Mouse (Mus musculus) CH12.LX (cell line): ENCODE measurements around the gene Arhgef19.

ENCODE experiments used
- CHD2 ChIP-seq: IDR thresholded peaks from 2 replicates; pipeline ENCODE4 v1.6.1; 2011; ENCODE audit warnings: low read length, improper control_type of control experiment
- CTCF ChIP-seq, 2 experiments: IDR thresholded peaks in 1 of 2; conservative IDR thresholded peaks in 1 of 2; 2 replicates each; pipeline ENCODE4 v1.5.1; 2011 to 2012; ENCODE audit warnings: low read depth in 2 of 2, low read length in 2 of 2, improper control_type of control experiment in 1 of 2, inconsistent platforms in 1 of 2, mild to moderate bottlenecking in 1 of 2, moderate library complexity in 1 of 2
- ETS1 ChIP-seq: conservative IDR thresholded peaks from 2 replicates; pipeline ENCODE4 v1.6.1; 2012; ENCODE audit warnings: low read depth, mild to moderate bottlenecking, inconsistent platforms, low read length, improper control_type of control experiment, moderate library complexity
- IRF4 ChIP-seq: IDR thresholded peaks from 2 replicates; pipeline ENCODE4 v1.6.1; 2014; ENCODE audit warnings: low read depth, mild to moderate bottlenecking, inconsistent platforms, low read length, improper control_type of control experiment
- POLR2A ChIP-seq: IDR thresholded peaks from 2 replicates; pipeline ENCODE4 v1.6.1; 2011; ENCODE audit warnings: low read depth, mild to moderate bottlenecking, improper control_type of control experiment, low read length
- POLR2AphosphoS2 ChIP-seq: IDR thresholded peaks from 2 replicates; pipeline ENCODE4 v1.6.1; 2011; ENCODE audit warnings: low read depth, low read length, improper control_type of control experiment
- TCF12 ChIP-seq: IDR thresholded peaks from 2 replicates; pipeline ENCODE4 v1.6.1; 2014; ENCODE audit warnings: low read depth, mild to moderate bottlenecking, inconsistent platforms, low read length, improper control_type of control experiment
- USF1 ChIP-seq: IDR thresholded peaks from 2 replicates; pipeline ENCODE4 v1.6.1; 2014; ENCODE audit warnings: low read depth, mild to moderate bottlenecking, inconsistent platforms, low read length, improper control_type of control experiment
- USF2 ChIP-seq: conservative IDR thresholded peaks from 2 replicates; pipeline ENCODE4 v1.6.1; 2011; ENCODE audit warnings: low read depth, low read length, improper control_type of control experiment
- ZC3H11A ChIP-seq: IDR thresholded peaks from 2 replicates; pipeline ENCODE4 v1.6.1; 2012; ENCODE audit warnings: low read depth, mild to moderate bottlenecking, inconsistent platforms, low read length, improper control_type of control experiment
- ZMIZ1 ChIP-seq: IDR thresholded peaks from 2 replicates; pipeline ENCODE4 v1.6.1; 2012; ENCODE audit warnings: low read depth, mild to moderate bottlenecking, inconsistent platforms, low read length, improper control_type of control experiment

DNA sequence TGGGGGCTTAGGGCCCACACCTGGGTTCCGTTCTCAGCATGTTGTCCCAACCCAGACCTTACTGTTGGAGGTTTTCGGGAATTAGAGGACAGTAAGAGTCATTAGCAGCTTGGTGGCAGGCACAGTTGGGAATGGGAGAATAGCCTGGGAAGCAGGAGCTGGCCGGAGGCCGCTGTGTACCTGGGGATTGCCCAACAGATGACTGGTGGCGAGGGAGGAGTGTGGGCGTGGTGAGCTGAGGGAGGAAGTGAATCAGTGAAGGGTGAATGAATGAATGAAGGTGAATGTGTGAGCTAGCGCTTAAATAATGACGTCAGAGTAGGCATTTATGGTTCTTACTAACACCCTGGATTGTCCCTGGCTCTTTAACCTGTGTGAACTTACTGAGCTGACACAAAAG is 37.9 kb downstream of the Arhgef19 start:
- TF ChIP-seq USF1 (no peak), POLR2A (no peak), TCF12 (no peak), IRF4 (no peak), ZC3H11A (no peak), USF2 (no peak), POLR2AphosphoS2 (no peak), CHD2 (no peak), ZMIZ1 (no peak), CTCF (conservative IDR thresholded peaks at IDR 0.05 in 1 of 2, IDR thresholded peaks at IDR 0.05 in 1 of 2; ENCODE audit: low read depth in 2 of 2, low read length in 2 of 2) (no peak), ETS1 (no peak)
